Mouse (Mus musculus): ENCODE results near the gene Fcrla. TPM values are rescaled to one million over a fixed set of nuclear protein-coding genes. Genes with fewer than 3 reads are reported as not detected.

Fcrla gene
- total RNA-seq, 2 experiments from 2014 or later, result not detected

GRCm38 (mm10) chr1:170933940-170934339, 6.6 kb upstream of the Fcrla start:
- no peak for DNase-seq (ENCODE audit: extremely low spot score in 1 of 2, low spot score in 2 of 2)
- intact Hi-C loops (cut with DNase I), result no loop called here

GRCm38 (mm10) chr1:170933386-170933920, 6.1 kb upstream of the Fcrla start:
- no peak for DNase-seq (ENCODE audit: extremely low spot score in 1 of 2, low spot score in 2 of 2)
- intact Hi-C loops (cut with DNase I), result no loop called here

GRCm38 (mm10) chr1:170932043-170932442, 4.7 kb upstream of the Fcrla start:
- intact Hi-C loops (cut with DNase I), result no loop called here

GRCm38 (mm10) chr1:170929245-170929644, 1.9 kb upstream of the Fcrla start:
- DNase-seq (ENCODE audit: extremely low spot score in 1 of 2, low spot score in 2 of 2), result no peak
- intact Hi-C loops (cut with DNase I), result no loop called here

More at GRCm38 (mm10) chr1:170932043-170932442, 4.7 kb upstream of the Fcrla start:
- no peak for DNase-seq (ENCODE audit: extremely low spot score in 1 of 2, low spot score in 2 of 2)

- DNase-seq (ENCODE audit: extremely low spot score in 1 of 2, low spot score in 2 of 2), result no peak
- intact Hi-C loops (cut with DNase I), result no loop called here
Observed at GRCm38 (mm10) chr1:170928467-170928866, 1.1 kb upstream of the Fcrla start.

- DNase-seq (ENCODE audit: extremely low spot score in 1 of 2, low spot score in 2 of 2), result no peak
- intact Hi-C loops (cut with DNase I), result no loop called here
Observed at GRCm38 (mm10) chr1:170926941-170927340, 442 bp downstream of the Fcrla start.

- intact Hi-C loops (cut with DNase I), result no loop called here
- no peak for DNase-seq (ENCODE audit: extremely low spot score in 1 of 2, low spot score in 2 of 2)
Observed at GRCm38 (mm10) chr1:170924485-170924884, 2.9 kb downstream of the Fcrla start.

- intact Hi-C loops (cut with DNase I), result loop anchor here (5.0 kb wide), 1 partner anchor 43 kb away; no protein-coding TSS in a partner anchor
- DNase-seq (ENCODE audit: extremely low spot score in 1 of 2, low spot score in 2 of 2), result no peak
Observed at GRCm38 (mm10) chr1:170919308-170919707, 8.1 kb downstream of the Fcrla start.

GRCm38 (mm10) chr1:170915657-170916056, 11.7 kb downstream of the Fcrla start:
- intact Hi-C loops (cut with DNase I), result loop anchor here (5.0 kb wide), 1 partner anchor 47 kb away; no protein-coding TSS in a partner anchor
- no peak for DNase-seq (ENCODE audit: extremely low spot score in 1 of 2, low spot score in 2 of 2)

- no peak for DNase-seq (ENCODE audit: extremely low spot score in 1 of 2, low spot score in 2 of 2)
- intact Hi-C loops (cut with DNase I), result no loop called here
Observed at GRCm38 (mm10) chr1:170912891-170913615, 14.3 kb downstream of the Fcrla start, which contains the start of gene Fcrlb. Gene Fcrlb, minus strand, starts transcription at chr1:170912941.

- intact Hi-C loops (cut with DNase I), result no loop called here
- no peak for DNase-seq (ENCODE audit: extremely low spot score in 1 of 2, low spot score in 2 of 2)
Observed at GRCm38 (mm10) chr1:170911907-170912660, 15.3 kb downstream of the Fcrla start.

GRCm38 (mm10) chr1:170908341-170908740, 19.0 kb downstream of the Fcrla start:
- DNase-seq (ENCODE audit: extremely low spot score in 1 of 2, low spot score in 2 of 2), result peak in 1 of 2 experiments; percentile 20
- intact Hi-C loops (cut with DNase I), result no loop called here

- DNase-seq (ENCODE audit: extremely low spot score in 1 of 2, low spot score in 2 of 2), result peak in 1 of 2 experiments; percentile 51
- intact Hi-C loops (cut with DNase I), result no loop called here
Observed at GRCm38 (mm10) chr1:170907456-170908191, 19.8 kb downstream of the Fcrla start.

- no peak for DNase-seq (ENCODE audit: extremely low spot score in 1 of 2, low spot score in 2 of 2)
- intact Hi-C loops (cut with DNase I), result no loop called here
Observed at GRCm38 (mm10) chr1:170907111-170907455, 20.3 kb downstream of the Fcrla start.

- DNase-seq (ENCODE audit: extremely low spot score in 1 of 2, low spot score in 2 of 2), result no peak
- intact Hi-C loops (cut with DNase I), result no loop called here
Observed at GRCm38 (mm10) chr1:170903485-170903884, 23.9 kb downstream of the Fcrla start.

- DNase-seq (ENCODE audit: extremely low spot score in 1 of 2, low spot score in 2 of 2), result peak; percentile 77 to 85
- intact Hi-C loops (cut with DNase I), result loop anchor here (2.0 kb wide), 1 partner anchor 91 kb away; no protein-coding TSS in a partner anchor
Observed at GRCm38 (mm10) chr1:170901536-170902238, 25.7 kb downstream of the Fcrla start.

- peak in 1 of 2 experiments; percentile 67 for DNase-seq (ENCODE audit: extremely low spot score in 1 of 2, low spot score in 2 of 2)
- intact Hi-C loops (cut with DNase I), result loop anchor here (2.0 kb wide), 1 partner anchor 92 kb away; no protein-coding TSS in a partner anchor
Observed at GRCm38 (mm10) chr1:170900799-170901467, 26.4 kb downstream of the Fcrla start.
